In the genomic region with DNA sequence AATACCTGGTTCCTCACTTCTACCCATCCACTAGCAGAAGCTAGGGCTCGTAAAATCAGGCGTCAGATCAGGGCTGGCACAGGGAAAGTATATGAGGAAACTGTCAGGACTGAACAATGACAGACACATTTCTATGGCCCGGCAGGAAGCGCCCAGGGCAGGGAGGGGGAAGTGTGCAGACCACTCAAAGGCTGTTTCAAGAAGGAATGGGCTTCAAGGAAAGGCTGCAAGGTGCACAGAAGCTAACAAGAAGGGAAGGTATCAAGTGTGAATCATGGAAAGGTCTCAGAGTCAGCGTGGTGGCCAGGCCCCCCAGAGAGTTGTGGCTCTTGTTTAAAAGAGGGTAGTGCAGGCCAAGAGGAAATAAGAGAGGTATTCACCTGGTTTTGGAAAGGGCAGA, we compare ENCODE assay signal across 8 mouse cellular contexts. TPM values are rescaled to one million over a fixed set of nuclear protein-coding genes. Genes with fewer than 3 reads are reported as not detected.
A peak's percentile ranks its signal among the peaks of the same experiment; 100 is the strongest.
DNase-seq lines count a peak whose midpoint lies in the region; ATAC-seq lines count a peak whose summit lies in the region.

No protein-coding gene starts in this region.

- H3K9me3 ChIP-seq in kidney, embryonic 15.5 days (replicated peaks): no peaks in the 10 kb centered on the region
- H3K9me3 ChIP-seq in embryonic facial prominence, embryonic 15.5 days (replicated peaks): no peaks in the 10 kb centered on the region
- no peaks in the 10 kb centered on the region for H3K9me3 ChIP-seq in limb, embryonic 12.5 days
- no peaks in the 10 kb centered on the region for H3K9me3 ChIP-seq in midbrain, embryonic 16.5 days (replicated peaks; ENCODE audit: control insufficient read depth, low read length, poor library complexity, severe bottlenecking)

- peak overlapping the region; percentile 94 for H3K27ac ChIP-seq in kidney, embryonic 15.5 days
- H3K27ac ChIP-seq in embryonic facial prominence, embryonic 15.5 days (replicated peaks): peak overlapping the region; percentile 76
- peak overlapping the region; percentile 97 for H3K27ac ChIP-seq in limb, embryonic 12.5 days
- peak overlapping the region; percentile 91 for H3K27ac ChIP-seq in midbrain, embryonic 16.5 days (ENCODE audit: low read length)

- peak overlapping the region; percentile 100 for H3K9ac ChIP-seq in kidney, embryonic 15.5 days
- peak overlapping the region; percentile 91 for H3K9ac ChIP-seq in embryonic facial prominence, embryonic 15.5 days
- peak overlapping the region; percentile 100 for H3K9ac ChIP-seq in limb, embryonic 12.5 days (replicated peaks)
- peak overlapping the region; percentile 100 for H3K9ac ChIP-seq in midbrain, embryonic 16.5 days (ENCODE audit: low read depth, low read length)

- H3K4me1 ChIP-seq in kidney, embryonic 15.5 days: peaks cover 70% of the 10 kb centered on the region
- H3K4me1 ChIP-seq in embryonic facial prominence, embryonic 15.5 days: peaks cover 41% of the 10 kb centered on the region
- H3K4me1 ChIP-seq in limb, embryonic 12.5 days (replicated peaks): peaks cover 43% of the 10 kb centered on the region
- H3K4me1 ChIP-seq in midbrain, embryonic 16.5 days (ENCODE audit: control insufficient read depth, insufficient read depth, low read length): peaks cover 38% of the 10 kb centered on the region

- intact Hi-C loops in left cerebral cortex, postnatal 4 days (cut with DNase I): no loop called here

- no peak for ATAC-seq in kidney, embryonic 15.5 days (replicated peaks; ENCODE audit: low FRiP score)
- no peak for ATAC-seq in embryonic facial prominence, embryonic 15.5 days (ENCODE audit: insufficient number of reproducible peaks, low FRiP score, low TSS enrichment, low read depth)
- no peak for ATAC-seq in limb, embryonic 12.5 days (ENCODE audit: insufficient number of reproducible peaks, insufficient read depth, low FRiP score, low TSS enrichment, low read depth)
- ATAC-seq in midbrain, embryonic 16.5 days: peak; percentile 26; the same call in 1 of the 2 replicates

- no peak for DNase-seq in kidney, adult 18-20 months
- DNase-seq in left cerebral cortex, postnatal 4 days: no peak
- DNase-seq in layer of hippocampus, adult 8-10 months (ENCODE audit: low spot score in 2 of 2): no peak
- DNase-seq in adrenal gland, postnatal 10 days: no peak

- peak overlapping the region; percentile 72 for H3K4me2 ChIP-seq in kidney, embryonic 15.5 days
- H3K4me2 ChIP-seq in embryonic facial prominence, embryonic 15.5 days (replicated peaks): peak overlapping the region; percentile 81
- peak overlapping the region; percentile 78 for H3K4me2 ChIP-seq in limb, embryonic 12.5 days
- H3K4me2 ChIP-seq in midbrain, embryonic 16.5 days (ENCODE audit: low read length): peak overlapping the region; percentile 76

- H3K36me3 ChIP-seq in kidney, embryonic 15.5 days: no peaks in the 10 kb centered on the region
- no peaks in the 10 kb centered on the region for H3K36me3 ChIP-seq in embryonic facial prominence, embryonic 15.5 days
- H3K36me3 ChIP-seq in limb, embryonic 12.5 days: 0 out of 2 replicates have a peak, but pooled peaks cover 7% of the 10 kb centered on the region
- H3K36me3 ChIP-seq in midbrain, embryonic 16.5 days (ENCODE audit: control insufficient read depth, insufficient read depth, low read length): no peaks in the 10 kb centered on the region

- WGBS in kidney, embryonic 15.5 days: 25% methylated on average over 5 of the region's 5 CpGs
- WGBS in embryonic facial prominence, embryonic 15.5 days: 23% methylated on average over 5 of the region's 5 CpGs
- 27% methylated on average over 5 of the region's 5 CpGs for whole genome bisulfite sequencing in limb, embryonic 12.5 days
- WGBS in midbrain, embryonic 16.5 days: 17% methylated on average over 5 of the region's 5 CpGs

- no peaks in the 10 kb centered on the region for H3K27me3 ChIP-seq in kidney, embryonic 15.5 days
- H3K27me3 ChIP-seq in embryonic facial prominence, embryonic 15.5 days: no peaks in the 10 kb centered on the region
- H3K27me3 ChIP-seq in limb, embryonic 12.5 days: no peaks in the 10 kb centered on the region
- H3K27me3 ChIP-seq in midbrain, embryonic 16.5 days (ENCODE audit: control insufficient read depth, insufficient read depth, low read depth, low read length): no peaks in the 10 kb centered on the region

- peak overlapping the region; percentile 74 for H3K4me3 ChIP-seq in kidney, embryonic 15.5 days (replicated peaks)
- peak overlapping the region; percentile 72 for H3K4me3 ChIP-seq in embryonic facial prominence, embryonic 15.5 days (replicated peaks)
- H3K4me3 ChIP-seq in limb, embryonic 12.5 days (replicated peaks): peak overlapping the region; percentile 90
- H3K4me3 ChIP-seq in midbrain, embryonic 16.5 days (ENCODE audit: low read depth, low read length): peak overlapping the region; percentile 99

RNA-seq across cellular contexts. Expression of a gene that starts 0.7 kb away (rescaled TPM):
- 476 and 488 TPM in 2 replicates for polyA plus RNA-seq in kidney, embryonic 15.5 days (2015; fragmentation: Nextera tagmentation; extraction: Ambion mirVana)
- polyA plus RNA-seq in embryonic facial prominence, embryonic 15.5 days (2015; fragmentation: Nextera tagmentation; extraction: Ambion mirVana): 445 and 456 TPM in 2 replicates
- 538 and 556 TPM in 2 replicates for polyA plus RNA-seq in limb, embryonic 12.5 days (2016; fragmentation: Nextera tagmentation; extraction: Ambion mirVana)
- 1,246 and 1,252 TPM in 2 replicates for polyA plus RNA-seq in midbrain, embryonic 16.5 days (2015; fragmentation: Nextera tagmentation; extraction: Ambion mirVana)
- 1,000 to 10,000 TPM; 1,273 to 1,305 TPM for total RNA-seq in left cerebral cortex, postnatal 4 days (2021)
- 100 to 1,000 TPM; 649 to 753 (median 695) TPM for total RNA-seq in layer of hippocampus, adult 8-10 months (2022)
- 100 to 1,000 TPM; 375 to 395 TPM for total RNA-seq in adrenal gland, postnatal 10 days (2021)

RNA-seq across cellular contexts. Expression of a gene that starts 21.5 kb away (rescaled TPM):
- polyA plus RNA-seq in kidney, embryonic 15.5 days (2015; fragmentation: Nextera tagmentation; extraction: Ambion mirVana): 1.0 and 1.1 TPM in 2 replicates
- polyA plus RNA-seq in embryonic facial prominence, embryonic 15.5 days (2015; fragmentation: Nextera tagmentation; extraction: Ambion mirVana): 1.2 and 1.3 TPM in 2 replicates
- polyA plus RNA-seq in limb, embryonic 12.5 days (2016; fragmentation: Nextera tagmentation; extraction: Ambion mirVana): not detected in 2 replicates
- polyA plus RNA-seq in midbrain, embryonic 16.5 days (2015; fragmentation: Nextera tagmentation; extraction: Ambion mirVana): not detected in 2 replicates
- not detected for total RNA-seq in left cerebral cortex, postnatal 4 days (2021)
- 1 to 10 TPM; 1.9 to 4.0 (median 3.0) TPM for total RNA-seq in layer of hippocampus, adult 8-10 months (2022)
- total RNA-seq in adrenal gland, postnatal 10 days (2021): 10 to 100 TPM; 14.9 to 17.5 TPM
